Comparison of ENCODE assay signal across 8 mouse cellular contexts in genomic region chr8:128653642-128654364, GRCm38 (mm10). TPM values are rescaled to one million over a fixed set of nuclear protein-coding genes. Genes with fewer than 3 reads are reported as not detected.
DNase-seq lines count a peak whose midpoint lies in the region; ATAC-seq and TF ChIP-seq lines count a peak whose summit lies in the region.

No protein-coding gene starts in this region.

- TF ChIP-seq EP300 in CH12.LX (IDR thresholded peaks at IDR 0.05; ENCODE audit: low read length): 0 out of 2 replicates have a peak, but pooled peaks have one; percentile 8
- TF ChIP-seq EP300 in liver, embryonic 14.5 days (IDR thresholded peaks at IDR 0.05; ENCODE audit: low read depth): no peak

- no peak for TF ChIP-seq CTCF in CH12.LX (conservative IDR thresholded peaks at IDR 0.05 in 1 of 2, IDR thresholded peaks at IDR 0.05 in 1 of 2; ENCODE audit: low read depth in 2 of 2, low read length in 2 of 2)
- no peak for TF ChIP-seq CTCF in brain, embryonic 14.5 days (IDR thresholded peaks at IDR 0.05; ENCODE audit: borderline replicate concordance, extremely low read depth, insufficient read depth, insufficient read length)
- TF ChIP-seq CTCF in liver, embryonic 14.5 days (IDR thresholded peaks at IDR 0.05; ENCODE audit: low read depth): no peak

- H3K9me3 ChIP-seq in CH12.LX (replicated peaks; ENCODE audit: low read length): peaks cover 10% of the 10 kb centered on the region
- no peaks in the 10 kb centered on the region for H3K9me3 ChIP-seq in heart, embryonic 15.5 days (replicated peaks)
- H3K9me3 ChIP-seq in liver, embryonic 14.5 days (ENCODE audit: control insufficient read depth, low read length): no peaks in the 10 kb centered on the region
- 0 out of 2 replicates have a peak, but pooled peaks cover 5% of the 10 kb centered on the region for H3K9me3 ChIP-seq in stomach, embryonic 14.5 days (ENCODE audit: control insufficient read depth, low read depth, low read length)

- WGBS in heart, embryonic 15.5 days: 32% methylated on average over 5 of the region's 5 CpGs
- WGBS in liver, embryonic 14.5 days (ENCODE audit: insufficient replicate concordance): 27% methylated on average over 5 of the region's 5 CpGs
- WGBS in stomach, embryonic 14.5 days: 26% methylated on average over 5 of the region's 5 CpGs

- H3K9ac ChIP-seq in CH12.LX (ENCODE audit: insufficient read depth, low read depth): peak overlapping the region; percentile 13; the same call in 1 of the 2 replicates
- H3K9ac ChIP-seq in heart, embryonic 15.5 days: peak overlapping the region; percentile 51; the same call in 1 of the 2 replicates
- H3K9ac ChIP-seq in liver, embryonic 14.5 days (replicated peaks): no peak overlapping the region
- H3K9ac ChIP-seq in stomach, embryonic 14.5 days (replicated peaks; ENCODE audit: low read depth, low read length): no peak overlapping the region

- no peaks in the 10 kb centered on the region for H3K27me3 ChIP-seq in CH12.LX (replicated peaks)
- no peaks in the 10 kb centered on the region for H3K27me3 ChIP-seq in heart, embryonic 15.5 days
- H3K27me3 ChIP-seq in liver, embryonic 14.5 days (ENCODE audit: control insufficient read depth, insufficient read depth, low read length): no peaks in the 10 kb centered on the region
- no peaks in the 10 kb centered on the region for H3K27me3 ChIP-seq in stomach, embryonic 14.5 days (ENCODE audit: control insufficient read depth, insufficient read depth, low read length)

- ATAC-seq in heart, embryonic 15.5 days (replicated peaks; ENCODE audit: insufficient number of reproducible peaks, insufficient read depth, low FRiP score, low read depth): 0 out of 2 replicates have a peak, but pooled peaks have one; percentile 0
- no peak for ATAC-seq in liver, embryonic 14.5 days (ENCODE audit: insufficient read depth)
- ATAC-seq in stomach, embryonic 14.5 days (ENCODE audit: insufficient number of reproducible peaks, insufficient read depth, low FRiP score, low read depth): no peak

- peak overlapping the region; percentile 18 for H3K4me2 ChIP-seq in CH12.LX (ENCODE audit: insufficient read depth, low read depth, poor library complexity, severe bottlenecking)
- peak overlapping the region; percentile 66 for H3K4me2 ChIP-seq in heart, embryonic 15.5 days
- peak overlapping the region; percentile 67 for H3K4me2 ChIP-seq in liver, embryonic 14.5 days (ENCODE audit: low read depth)
- peak overlapping the region; percentile 42 for H3K4me2 ChIP-seq in stomach, embryonic 14.5 days (replicated peaks; ENCODE audit: low read depth, low read length)

- in situ Hi-C loops in CH12.LX (cut with MboI; ENCODE audit: low pct_ligation_motif_present, low pct_unique_long_range_greater_than_20kb, low sequenced_read_pairs): loop anchor here (10.0 kb wide), 2 partner anchors 61 to 139 kb away; no protein-coding TSS in a partner anchor

- peak overlapping the region; percentile 56 for H3K27ac ChIP-seq in CH12.LX (ENCODE audit: insufficient read depth, low read depth)
- H3K27ac ChIP-seq in heart, embryonic 15.5 days: peak overlapping the region; percentile 99
- peak overlapping the region; percentile 18; the same call in 1 of the 2 replicates for H3K27ac ChIP-seq in liver, embryonic 14.5 days
- peak overlapping the region; percentile 95 for H3K27ac ChIP-seq in stomach, embryonic 14.5 days (ENCODE audit: low read length)

- no peaks in the 10 kb centered on the region for H3K36me3 ChIP-seq in CH12.LX (replicated peaks in 1 of 2; ENCODE audit: control insufficient read depth in 1 of 2, insufficient read depth in 1 of 2, low read length in 1 of 2)
- H3K36me3 ChIP-seq in heart, embryonic 15.5 days: no peaks in the 10 kb centered on the region
- no peaks in the 10 kb centered on the region for H3K36me3 ChIP-seq in liver, embryonic 14.5 days (replicated peaks; ENCODE audit: control insufficient read depth, insufficient read depth, low read depth)
- no peaks in the 10 kb centered on the region for H3K36me3 ChIP-seq in stomach, embryonic 14.5 days (ENCODE audit: control insufficient read depth, insufficient read depth, low read length)

- dilution Hi-C loops in CH12.LX (cut with MboI; ENCODE audit: extremely low pct_ligation_motif_present, extremely low pct_unique_long_range_greater_than_20kb, low sequenced_read_pairs): no loop called here

- no peaks in the 10 kb centered on the region for H3K79me2 ChIP-seq in CH12.LX (replicated peaks; ENCODE audit: control insufficient read depth, extremely low read depth, insufficient read depth, poor library complexity, severe bottlenecking)

- peaks cover 0 to 46% of the 10 kb centered on the region in 2 experiments; a peak in 3 of 4 replicates for H3K4me1 ChIP-seq in CH12.LX (ENCODE audit: control insufficient read depth in 1 of 2, insufficient read depth in 2 of 2)
- H3K4me1 ChIP-seq in heart, embryonic 15.5 days (replicated peaks): peaks cover 33% of the 10 kb centered on the region
- H3K4me1 ChIP-seq in liver, embryonic 14.5 days (replicated peaks; ENCODE audit: control insufficient read depth in 2 of 2, insufficient read depth in 2 of 2, low read length in 1 of 2): peaks cover 2 to 18% of the 10 kb centered on the region in 2 experiments; a peak in 3 of 4 replicates
- peaks cover 3% of the 10 kb centered on the region; the same call in 1 of the 2 replicates for H3K4me1 ChIP-seq in stomach, embryonic 14.5 days (ENCODE audit: control insufficient read depth, insufficient read depth, low read length)

- DNase-seq in CH12.LX (ENCODE audit: extremely low read depth): no peak
- DNase-seq in brain, embryonic 14.5 days (ENCODE audit: low read depth): peak; percentile 1
- DNase-seq in liver, embryonic 14.5 days (ENCODE audit: low read depth in 3 of 3, low spot score in 3 of 3): no peak
- DNase-seq in spleen, postnatal 14 days (ENCODE audit: low spot score in 2 of 2): no peak
- DNase-seq in ovary, adult 18-20 months (ENCODE audit: low spot score): no peak
- no peak for DNase-seq in cerebellum, adult 8-10 months

- no peak for TF ChIP-seq RAD21 in CH12.LX (IDR thresholded peaks at IDR 0.05; ENCODE audit: low read depth, low read length)

- peak overlapping the region in 2 of 3 experiments; percentile 10 to 30 for H3K4me3 ChIP-seq in CH12.LX (replicated peaks in 1 of 3; ENCODE audit: low read depth in 2 of 3, low read length in 2 of 3, poor library complexity in 1 of 3)
- peak overlapping the region; percentile 40; the same call in 1 of the 2 replicates for H3K4me3 ChIP-seq in heart, embryonic 15.5 days
- no peak overlapping the region for H3K4me3 ChIP-seq in liver, embryonic 14.5 days (ENCODE audit: insufficient read depth in 1 of 2, low read depth in 2 of 2, low read length in 2 of 2)
- no peak overlapping the region for H3K4me3 ChIP-seq in stomach, embryonic 14.5 days (ENCODE audit: low read depth, low read length)

- TF ChIP-seq POLR2A in CH12.LX (IDR thresholded peaks at IDR 0.05; ENCODE audit: low read depth, low read length): no peak
- TF ChIP-seq POLR2A in brain, embryonic 14.5 days (IDR thresholded peaks at IDR 0.05; ENCODE audit: borderline replicate concordance, extremely low read depth, insufficient read depth, insufficient read length, poor library complexity, severe bottlenecking): no peak

TF ChIP-seq in CH12.LX, 34 proteins besides CTCF, POLR2A, EP300 and RAD21:
- TF ChIP-seq ZMIZ1 (IDR thresholded peaks at IDR 0.05; ENCODE audit: low read depth, low read length) (no peak), TBP (conservative IDR thresholded peaks at IDR 0.05; ENCODE audit: low read depth, low read length) (0 out of 2 replicates have a peak, but pooled peaks have one; percentile 6), SIN3A (IDR thresholded peaks at IDR 0.05; ENCODE audit: low read length) (peak; percentile 24; the same call in 1 of the 2 replicates), POLR2AphosphoS2 (IDR thresholded peaks at IDR 0.05; ENCODE audit: low read depth, low read length) (no peak), TCF12 (IDR thresholded peaks at IDR 0.05; ENCODE audit: low read depth, low read length) (0 out of 2 replicates have a peak, but pooled peaks have one; percentile 10), MEF2A (IDR thresholded peaks at IDR 0.05; ENCODE audit: borderline replicate concordance, low read depth, low read length) (0 out of 2 replicates have a peak, but pooled peaks have one; percentile 12)

RNA-seq across cellular contexts. Expression of gene Itgb1, which starts 31.7 kb away (rescaled TPM):
- 62.4 and 68.9 TPM in 2 replicates for total RNA-seq in CH12.LX (2012; rRNA removed)
- 127 and 135 TPM in 2 replicates for total RNA-seq in CH12.LX (2014; rRNA removed)
- polyA plus RNA-seq in CH12.LX (2012; ENCODE audit: insufficient read length, low read depth): 160 and 172 TPM in 2 replicates
- 58.8 and 74.0 TPM in 2 replicates for polyA plus RNA-seq in brain, embryonic 14.5 days (2012; rRNA removed)
- polyA plus RNA-seq in heart, embryonic 15.5 days (2015; fragmentation: Nextera tagmentation; extraction: Ambion mirVana): 342 and 356 TPM in 2 replicates
- 28.8 and 42.4 TPM in 2 replicates for polyA plus RNA-seq in liver, embryonic 14.5 days (2012; rRNA removed)
- 74.1 and 83.9 TPM in 2 replicates for polyA plus RNA-seq in liver, embryonic 14.5 days (2014; fragmentation: Nextera tagmentation; extraction: Ambion mirVana)
- polyA plus RNA-seq in stomach, embryonic 14.5 days (2014; fragmentation: Nextera tagmentation; extraction: Ambion mirVana): 317 and 368 TPM in 2 replicates

Comparison
In these comparisons a context has a peak if more than half of its experiments do, and no peak if none do; other contexts are left out.
1. H3K27ac ChIP-seq: peak in every context shown above with its lines; median percentile 99 in heart, embryonic 15.5 days; 95 in stomach, embryonic 14.5 days; 56 in CH12.LX; 18 in liver, embryonic 14.5 days.
2. H3K4me3 ChIP-seq: peak in CH12.LX (2 of 3) and heart, embryonic 15.5 days (single experiment); none in liver, embryonic 14.5 days (0 of 2) and stomach, embryonic 14.5 days (single experiment).
3. H3K9ac ChIP-seq: peak in CH12.LX (single experiment) and heart, embryonic 15.5 days (single experiment); none in liver, embryonic 14.5 days (single experiment) and stomach, embryonic 14.5 days (single experiment).
4. Peak in every context shown above with its lines, with median percentiles within 50 percentile points of each other: H3K4me2 ChIP-seq.